Mouse (Mus musculus) C2C12 (cell line): Measurements from ENCODE around the gene Rapsn.

Experiments used
- CTCF ChIP-seq: IDR thresholded peaks from one replicate; pipeline ENCODE4 v1.5.1; 2011; ENCODE audit not compliant: control insufficient read depth, insufficient read depth, insufficient read length
- MAX ChIP-seq: IDR thresholded peaks from one replicate; pipeline ENCODE4 v1.6.1; 2011; ENCODE audit warnings: mild to moderate bottlenecking, control low read depth

DNA sequence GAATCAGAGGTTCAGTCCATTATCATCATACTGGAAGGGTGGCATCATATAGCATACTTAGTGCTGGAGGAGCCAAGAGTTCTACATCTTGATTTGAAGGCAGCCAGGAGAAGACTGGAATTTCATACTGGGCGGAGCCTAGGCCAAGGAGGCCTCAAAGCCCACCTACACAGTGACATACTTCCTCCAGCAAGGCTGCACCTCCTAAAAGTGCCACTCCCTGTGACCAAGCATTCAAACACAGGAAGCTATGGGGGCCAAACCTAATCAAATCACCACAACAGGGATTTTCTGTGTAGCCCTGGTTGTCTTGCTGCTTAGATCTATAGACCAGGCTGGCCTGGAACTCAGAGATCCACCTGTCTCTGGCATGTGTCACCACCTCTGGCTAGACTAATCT, 11.5 kb upstream of the Rapsn start:
- TF ChIP-seq CTCF (no peak), MAX (no peak)
